Mouse (Mus musculus) hindbrain, embryonic 11.5 days (tissue): ENCODE measurements at regions not wholly inside any gene's neighbourhood (a gene's known extent, or its start where the extent isn't known, plus 50 kb on each side); places are given as distances from the start of the nearest gene placed in this dataset.

Experiments
- ATAC-seq: fragments of 200-750 bp; cut with Nextera tagmentation; 2 replicates; pipeline ENCODE4 v1.8.0; 2017; ENCODE audit warnings: mild to moderate bottlenecking, moderate TSS enrichment, moderate library complexity; ENCODE audit not compliant: low FRiP score
- DNase-seq: peaks from one replicate; pipeline ENCODE4 v3.0.0-alpha.2; 2015; ENCODE audit warnings: low spot score
- H3K27ac ChIP-seq: fragments of 300-500 bp; sonication (generic); 2 replicates; pipeline ENCODE4 v1.5.1; 2014; ENCODE audit warnings: mild to moderate bottlenecking, low read depth, low read length
- H3K27me3 ChIP-seq: fragments of 300-500 bp; sonication (generic); 2 replicates; pipeline ENCODE4 v1.6.1; 2014; ENCODE audit warnings: mild to moderate bottlenecking, low read length, moderate library complexity, mixed read lengths; ENCODE audit not compliant: control insufficient read depth, insufficient read depth
- H3K36me3 ChIP-seq: fragments of 300-500 bp; sonication (generic); 2 replicates; pipeline ENCODE4 v1.6.1; 2014; ENCODE audit warnings: mild to moderate bottlenecking, low read length, moderate library complexity, mixed read lengths; ENCODE audit not compliant: control insufficient read depth, insufficient read depth
- H3K4me1 ChIP-seq: fragments of 300-500 bp; sonication (generic); replicated peaks from 2 replicates; pipeline ENCODE4 v1.6.1; 2014; ENCODE audit warnings: low read length, mixed read lengths; ENCODE audit not compliant: control insufficient read depth, insufficient read depth
- H3K4me2 ChIP-seq: fragments of 300-500 bp; sonication (generic); replicated peaks from 2 replicates; pipeline ENCODE4 v1.6.1; 2014; ENCODE audit warnings: mild to moderate bottlenecking, low read depth, low read length
- H3K4me3 ChIP-seq: fragments of 300-500 bp; sonication (generic); 2 replicates; pipeline ENCODE4 v1.5.1; 2014; ENCODE audit warnings: low read depth, low read length
- H3K9ac ChIP-seq: fragments of 300-500 bp; sonication (generic); 2 replicates; pipeline ENCODE4 v1.6.1; 2014; ENCODE audit warnings: low read depth, low read length
- H3K9me3 ChIP-seq: fragments of 300-500 bp; sonication (generic); 2 replicates; pipeline ENCODE4 v1.6.1; 2016; ENCODE audit warnings: low read length; ENCODE audit not compliant: control insufficient read depth
- WGBS: fragments of 180-500 bp; shearing (Covaris S2); extraction: QIAGEN DNeasy Blood & Tissue Kit; methylation state at CpG from one replicate; pipeline ENCODE4 v1.1.7; 2014; 5-methylcytosine and 5-hydroxymethylcytosine counted together

DNA sequence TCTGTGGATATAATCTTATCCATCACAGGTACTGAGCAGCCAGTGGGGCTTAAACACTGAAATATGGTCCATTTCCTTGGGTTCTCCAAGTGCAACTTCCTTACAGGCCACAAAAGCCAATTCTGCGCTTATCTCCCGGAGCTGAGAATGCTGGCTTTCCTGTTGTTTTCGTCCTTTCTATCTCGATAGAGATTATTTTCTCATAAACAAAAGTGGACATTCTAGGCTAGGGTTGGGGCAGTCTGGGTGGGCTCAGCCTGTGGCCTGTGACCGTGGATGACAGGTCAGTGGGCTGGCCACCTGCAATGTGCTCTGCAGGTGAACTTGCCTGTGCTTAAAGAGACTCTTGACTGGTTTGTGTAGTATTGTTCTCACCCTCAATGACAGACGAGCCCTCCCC is 179.0 kb upstream of the Arglu1 start:
- no peak overlapping the region for H3K4me3 ChIP-seq
- peaks cover 6% of the 10 kb centered on the region; the same call in 1 of the 2 replicates for H3K4me1 ChIP-seq
- H3K9ac ChIP-seq: no peak overlapping the region
- H3K27ac ChIP-seq: no peak overlapping the region
- WGBS: 55% methylated on average over 6 of the region's 6 CpGs
- H3K9me3 ChIP-seq: no peaks in the 10 kb centered on the region
- no peaks in the 10 kb centered on the region for H3K27me3 ChIP-seq
- no peak overlapping the region for H3K4me2 ChIP-seq
- no peak for DNase-seq
- no peak for ATAC-seq
- H3K36me3 ChIP-seq: no peaks in the 10 kb centered on the region

DNA sequence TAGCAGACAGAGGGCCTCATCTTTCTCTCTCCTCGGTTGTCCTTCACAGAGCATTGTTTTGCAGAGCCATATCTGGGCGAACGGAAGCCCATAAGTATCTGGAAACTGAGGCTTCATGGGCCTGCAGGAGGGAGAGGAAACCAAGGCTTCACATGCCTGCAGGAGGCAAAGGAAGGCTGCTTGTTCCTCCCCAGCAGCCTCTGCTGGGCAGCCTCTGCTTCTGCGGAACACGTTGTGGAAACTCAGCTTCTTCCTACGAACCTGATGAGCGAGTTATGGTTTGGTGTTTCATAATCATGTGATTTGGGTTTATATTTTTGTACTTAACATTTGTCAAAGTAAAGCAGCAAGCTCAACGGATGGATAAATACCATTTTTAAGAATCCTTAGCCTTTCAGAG is 177.6 kb upstream of the Arglu1 start:
- no peaks in the 10 kb centered on the region for H3K27me3 ChIP-seq
- WGBS: 68% methylated on average over 8 of the region's 8 CpGs
- no peak for ATAC-seq

DNA sequence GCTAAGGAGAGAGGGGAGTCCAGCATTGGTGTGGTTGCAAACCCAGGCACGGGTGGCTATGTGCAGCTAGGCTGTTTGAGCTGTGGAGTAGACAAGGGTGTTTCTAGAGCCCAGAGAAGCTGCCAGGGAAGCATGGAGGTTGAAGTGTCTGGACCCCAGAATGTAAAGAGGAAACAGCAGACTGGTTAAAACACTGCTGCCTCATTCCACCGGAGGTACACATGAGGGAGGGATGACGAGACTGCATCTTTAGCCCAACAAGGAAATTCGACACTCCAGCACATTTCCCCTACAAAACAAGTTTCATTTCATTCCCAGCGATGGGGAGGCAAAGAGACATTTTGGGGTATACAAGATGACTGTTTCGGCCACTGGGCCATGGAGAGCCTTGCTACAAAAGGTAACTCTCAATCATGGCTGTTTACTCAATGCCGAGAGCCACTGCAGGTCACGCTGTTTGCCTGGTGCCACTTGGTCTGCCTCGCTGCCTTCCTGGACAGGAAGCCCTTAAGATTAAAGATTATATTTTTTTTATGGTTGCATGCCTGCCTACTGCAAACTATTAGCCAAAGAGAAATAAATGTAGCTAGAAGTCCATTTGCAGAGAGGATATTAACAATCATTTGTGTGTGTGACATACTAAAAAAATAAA is 176.9 kb upstream of the Arglu1 start:
- Histone ChIP-seq H3K36me3 (no peaks in the 10 kb centered on the region), H3K4me3 (no peak overlapping the region), H3K27me3 (no peaks in the 10 kb centered on the region), H3K27ac (no peak overlapping the region), H3K4me2 (no peak overlapping the region), H3K9me3 (no peaks in the 10 kb centered on the region), H3K4me1 (peaks cover 6% of the 10 kb centered on the region; the same call in 1 of the 2 replicates), H3K9ac (no peak overlapping the region)
- DNase-seq: no peak
- no peak for ATAC-seq
- WGBS: 57% methylated on average over 9 of the region's 9 CpGs

More for the DNA sequence above, 177.6 kb upstream of the Arglu1 start:
- H3K4me1 ChIP-seq: peaks cover 6% of the 10 kb centered on the region; the same call in 1 of the 2 replicates
- H3K36me3 ChIP-seq: no peaks in the 10 kb centered on the region
- H3K4me3 ChIP-seq: no peak overlapping the region
- no peak overlapping the region for H3K27ac ChIP-seq
- H3K9ac ChIP-seq: no peak overlapping the region
- H3K9me3 ChIP-seq: no peaks in the 10 kb centered on the region
- no peak overlapping the region for H3K4me2 ChIP-seq
- no peak for DNase-seq

DNA sequence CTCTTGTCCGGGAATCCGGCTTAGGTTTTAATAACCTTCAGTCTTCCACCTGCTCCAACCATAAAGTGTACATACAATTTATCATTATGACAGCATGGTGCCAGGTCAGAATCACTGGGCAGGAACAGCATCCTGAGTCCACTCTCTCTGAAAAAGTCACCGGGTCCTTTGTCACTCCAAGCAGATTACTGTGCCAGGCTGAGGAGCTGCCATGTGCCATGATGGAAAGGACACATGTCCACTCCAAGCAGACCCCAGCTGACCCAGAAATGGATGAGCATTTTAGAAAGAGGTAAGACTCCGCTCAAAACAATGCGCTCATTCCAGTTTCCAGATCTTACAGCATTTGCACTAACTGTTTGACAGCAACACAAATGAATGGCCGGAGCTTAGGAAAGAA is 172.4 kb upstream of the Arglu1 start:
- Histone ChIP-seq H3K27me3 (no peaks in the 10 kb centered on the region), H3K9me3 (no peaks in the 10 kb centered on the region), H3K4me1 (no peaks in the 10 kb centered on the region), H3K4me2 (no peak overlapping the region), H3K9ac (no peak overlapping the region), H3K36me3 (no peaks in the 10 kb centered on the region), H3K27ac (no peak overlapping the region), H3K4me3 (no peak overlapping the region)
- WGBS: 88% methylated on average over 6 of the region's 6 CpGs
- DNase-seq: no peak
- no peak for ATAC-seq

DNA sequence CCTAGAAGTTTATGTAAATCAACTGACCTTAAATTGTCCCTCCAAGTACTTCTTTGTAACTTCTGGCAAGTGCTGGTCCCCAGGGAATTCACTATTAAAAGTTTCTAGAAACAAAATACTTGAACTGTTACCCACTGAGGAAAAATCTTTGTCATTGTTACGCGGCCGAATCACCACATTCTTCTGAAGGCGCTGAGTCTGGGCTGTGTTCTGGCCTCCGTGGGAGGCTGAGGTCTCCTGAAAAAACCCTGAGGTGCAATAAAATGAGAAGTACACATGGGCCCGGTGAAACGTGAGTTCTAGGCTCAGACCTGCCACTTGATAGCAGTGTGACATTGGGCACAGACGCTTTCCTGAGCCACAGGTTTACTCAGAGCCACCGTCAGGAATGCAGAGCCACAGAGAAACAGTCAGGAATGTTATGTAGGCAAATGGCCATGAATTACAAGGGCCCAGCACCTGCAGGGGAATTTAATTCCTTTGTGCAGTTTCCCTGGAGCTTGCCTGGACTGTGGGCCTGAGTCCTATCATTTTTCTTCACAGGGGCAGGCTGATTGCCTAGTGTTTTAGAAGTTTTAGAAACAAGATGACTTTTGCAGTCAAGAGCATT is 171.1 kb upstream of the Arglu1 start:
- Histone ChIP-seq H3K4me1 (no peaks in the 10 kb centered on the region), H3K36me3 (no peaks in the 10 kb centered on the region), H3K27ac (no peak overlapping the region), H3K9me3 (no peaks in the 10 kb centered on the region), H3K4me2 (no peak overlapping the region), H3K27me3 (no peaks in the 10 kb centered on the region), H3K4me3 (no peak overlapping the region), H3K9ac (no peak overlapping the region)
- DNase-seq (no peak), ATAC-seq (no peak)
- WGBS: 61% methylated on average over 9 of the region's 9 CpGs

DNA sequence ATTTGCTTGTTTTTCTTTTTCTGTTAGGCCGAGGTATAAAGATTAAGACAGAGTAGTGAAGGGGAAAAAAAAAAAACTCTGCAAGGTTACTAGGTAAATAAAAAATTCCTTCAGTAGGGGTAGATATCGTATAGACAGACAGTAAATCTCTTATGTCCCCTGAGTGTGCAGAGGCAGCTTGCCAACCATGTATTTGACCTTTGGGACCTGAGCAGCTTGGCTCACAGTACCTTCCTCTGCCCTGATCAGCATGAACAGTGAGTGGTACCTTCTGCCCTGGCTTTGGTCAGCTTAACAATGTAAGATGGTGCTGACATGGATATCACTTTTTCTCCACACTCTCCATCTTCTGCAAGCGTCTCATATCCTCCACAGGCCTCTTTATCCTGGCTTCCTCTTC is 168.3 kb upstream of the Arglu1 start:
- H3K4me3 ChIP-seq: no peak overlapping the region
- no peak overlapping the region for H3K27ac ChIP-seq
- no peaks in the 10 kb centered on the region for H3K27me3 ChIP-seq
- ATAC-seq (no peak), DNase-seq (no peak)
- H3K9me3 ChIP-seq: no peaks in the 10 kb centered on the region
- no peak overlapping the region for H3K4me2 ChIP-seq
- no peaks in the 10 kb centered on the region for H3K4me1 ChIP-seq
- H3K36me3 ChIP-seq: no peaks in the 10 kb centered on the region
- no peak overlapping the region for H3K9ac ChIP-seq
- 85% methylated on average over 3 of the region's 3 CpGs for WGBS

- H3K27ac ChIP-seq: no peak overlapping the region
- ATAC-seq (no peak), DNase-seq (no peak)
- no peaks in the 10 kb centered on the region for H3K9me3 ChIP-seq
- H3K4me2 ChIP-seq: no peak overlapping the region
- no peak overlapping the region for H3K9ac ChIP-seq
- H3K4me1 ChIP-seq: 0 out of 2 replicates have a peak, but pooled peaks cover 2% of the 10 kb centered on the region
- no peaks in the 10 kb centered on the region for H3K36me3 ChIP-seq
- H3K27me3 ChIP-seq: no peaks in the 10 kb centered on the region
- WGBS: 43% methylated on average over 7 of the region's 7 CpGs
- H3K4me3 ChIP-seq: no peak overlapping the region
Measured at GRCm38 (mm10) chr8:8852656-8853366, 162.5 kb upstream of the Arglu1 start.

- no peak overlapping the region for H3K9ac ChIP-seq
- DNase-seq (no peak), ATAC-seq (no peak)
- H3K36me3 ChIP-seq: no peaks in the 10 kb centered on the region
- 80% methylated on average over 4 of the region's 4 CpGs for WGBS
- H3K9me3 ChIP-seq: no peaks in the 10 kb centered on the region
- no peak overlapping the region for H3K4me2 ChIP-seq
- no peaks in the 10 kb centered on the region for H3K27me3 ChIP-seq
- H3K27ac ChIP-seq: no peak overlapping the region
- 0 out of 2 replicates have a peak, but pooled peaks cover 2% of the 10 kb centered on the region for H3K4me1 ChIP-seq
- H3K4me3 ChIP-seq: no peak overlapping the region
Measured at GRCm38 (mm10) chr8:8851271-8851670, 160.9 kb upstream of the Arglu1 start.
